Mouse (Mus musculus): ENCODE data around the gene Dhx34.
"Not testable (repeated sequence)": the region's sequence is repeated elsewhere in the genome, so short reads cannot be mapped to it uniquely, and the experiment has no call there.

Dhx34 gene

GRCm38 (mm10) chr7:16221582-16222272 is at the start of gene Dhx34:
TSS of gene Dhx34 (minus strand) at chr7:16222037.
- peak; percentile 99 for DNase-seq (ENCODE audit: low read depth)

GRCm38 (mm10) chr7:16271139-16271538 is 49.3 kb upstream of the Dhx34 start:
- DNase-seq (ENCODE audit: low read depth), result no peak

GRCm38 (mm10) chr7:16266593-16266992 is 44.8 kb upstream of the Dhx34 start:
- not testable (repeated sequence) for DNase-seq (ENCODE audit: low read depth)

GRCm38 (mm10) chr7:16265856-16266255 is 44.0 kb upstream of the Dhx34 start:
- DNase-seq (ENCODE audit: low read depth), result no peak

- DNase-seq (ENCODE audit: low read depth), result no peak
These were observed 42.0 kb upstream of the Dhx34 start for GRCm38 (mm10) chr7:16263843-16264242.

- peak; percentile 92 for DNase-seq (ENCODE audit: low read depth)
These were observed 41.4 kb upstream of the Dhx34 start for GRCm38 (mm10) chr7:16263015-16263787.

- DNase-seq (ENCODE audit: low read depth), result no peak
These were observed 39.3 kb upstream of the Dhx34 start for GRCm38 (mm10) chr7:16261097-16261496.

- no peak for DNase-seq (ENCODE audit: low read depth)
These were observed 37.3 kb upstream of the Dhx34 start, which contains the start of gene C5ar1 for GRCm38 (mm10) chr7:16259110-16259590. TSS of gene C5ar1 (minus strand) at chr7:16259540.

GRCm38 (mm10) chr7:16257830-16258229 is 36.0 kb upstream of the Dhx34 start:
- no peak for DNase-seq (ENCODE audit: low read depth)

GRCm38 (mm10) chr7:16255963-16256362 is 34.1 kb upstream of the Dhx34 start:
- DNase-seq (ENCODE audit: low read depth), result not testable (repeated sequence)

- no peak for DNase-seq (ENCODE audit: low read depth)
These were observed 32.4 kb upstream of the Dhx34 start for GRCm38 (mm10) chr7:16254195-16254594.

- DNase-seq (ENCODE audit: low read depth), result no peak
These were observed 28.9 kb upstream of the Dhx34 start for GRCm38 (mm10) chr7:16250687-16251086.

- no peak for DNase-seq (ENCODE audit: low read depth)
These were observed 24.1 kb upstream of the Dhx34 start for GRCm38 (mm10) chr7:16245958-16246357.

GRCm38 (mm10) chr7:16244067-16244466 is 22.2 kb upstream of the Dhx34 start, which contains the start of gene C5ar2:
TSS of gene C5ar2 (minus strand) at chr7:16244154.
- DNase-seq (ENCODE audit: low read depth), result no peak

- no peak for DNase-seq (ENCODE audit: low read depth)
These were observed 20.4 kb upstream of the Dhx34 start for GRCm38 (mm10) chr7:16242198-16242597.

- no peak for DNase-seq (ENCODE audit: low read depth)
These were observed 19.9 kb upstream of the Dhx34 start for GRCm38 (mm10) chr7:16241787-16242186.

- DNase-seq (ENCODE audit: low read depth), result no peak
These were observed 19.1 kb upstream of the Dhx34 start for GRCm38 (mm10) chr7:16240978-16241303.

- no peak for DNase-seq (ENCODE audit: low read depth)
These were observed 18.6 kb upstream of the Dhx34 start for GRCm38 (mm10) chr7:16240281-16240977.

GRCm38 (mm10) chr7:16239554-16239997 is 17.7 kb upstream of the Dhx34 start:
- no peak for DNase-seq (ENCODE audit: low read depth)

GRCm38 (mm10) chr7:16229869-16230268 is 8.0 kb upstream of the Dhx34 start:
- DNase-seq (ENCODE audit: low read depth), result no peak

GRCm38 (mm10) chr7:16213986-16214385 is 7.9 kb downstream of the Dhx34 start:
- DNase-seq (ENCODE audit: low read depth), result no peak

GRCm38 (mm10) chr7:16213196-16213595 is 8.6 kb downstream of the Dhx34 start:
- DNase-seq (ENCODE audit: low read depth), result no peak

Data from naive thymus-derived CD4-positive, alpha-beta T cell, adult 2 months (primary cell).